Mouse (Mus musculus): ENCODE results near the gene Slc1a1.

The Slc1a1 gene

DNA sequence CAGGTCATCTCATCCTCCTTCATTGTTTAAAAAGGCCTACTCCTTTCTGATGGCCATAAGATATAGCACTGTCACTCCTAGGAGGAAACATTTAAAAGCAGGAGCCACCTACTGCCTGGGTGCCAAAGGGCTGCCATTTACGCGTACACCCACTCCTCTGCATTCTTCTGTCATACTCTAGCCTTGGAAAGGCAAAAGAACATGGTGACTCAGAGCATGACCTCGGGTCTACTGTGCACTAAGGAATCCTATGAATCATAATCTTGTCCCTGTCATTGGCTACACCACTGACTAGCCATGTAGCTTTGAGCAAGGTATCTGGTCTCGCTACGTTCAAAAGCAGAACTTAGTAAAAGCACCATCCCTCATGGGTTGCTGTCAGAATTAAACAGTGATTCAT is 91.5 kb downstream of the Slc1a1 start:
- no peak for DNase-seq

DNA sequence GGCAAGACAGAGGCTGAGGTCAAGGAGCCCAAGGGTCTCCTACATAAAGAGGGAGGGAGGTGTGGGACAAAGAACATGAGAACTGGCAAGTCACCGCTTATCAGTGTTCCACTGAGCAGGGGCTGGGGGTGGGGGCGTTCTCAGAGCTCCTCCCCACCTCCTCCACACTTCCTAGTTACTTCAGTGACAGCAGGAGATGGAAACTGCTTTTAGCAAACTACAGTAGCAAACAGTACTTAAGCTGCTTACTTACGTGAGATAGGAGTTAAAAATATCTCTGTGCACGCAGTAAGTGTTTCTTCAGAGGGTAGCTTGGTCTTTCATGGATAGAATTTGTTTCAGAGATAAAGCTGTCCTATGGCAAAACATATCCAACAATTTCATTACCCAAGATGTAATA is 92.5 kb downstream of the Slc1a1 start:
- DNase-seq, result no peak

DNA sequence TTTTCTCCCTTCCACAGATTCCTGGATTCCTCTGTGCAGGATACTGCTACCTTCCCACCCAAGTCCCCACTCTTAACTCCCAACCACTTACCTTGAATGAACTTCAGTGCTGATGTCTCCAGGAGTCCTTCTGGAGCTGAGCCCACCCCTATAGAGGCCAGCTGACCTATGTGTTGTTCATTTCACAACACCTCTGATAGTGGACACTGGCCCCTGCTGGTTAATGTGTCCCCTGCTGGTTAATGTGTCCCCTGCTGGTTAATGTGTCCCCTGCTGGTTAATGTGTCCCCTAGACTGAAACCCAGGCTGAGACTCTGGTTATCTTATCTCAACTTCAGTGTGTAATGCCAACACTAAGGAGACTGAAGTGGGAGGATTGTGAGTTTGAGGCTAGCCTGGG is 94.2 kb downstream of the Slc1a1 start:
- DNase-seq, result no peak

DNA sequence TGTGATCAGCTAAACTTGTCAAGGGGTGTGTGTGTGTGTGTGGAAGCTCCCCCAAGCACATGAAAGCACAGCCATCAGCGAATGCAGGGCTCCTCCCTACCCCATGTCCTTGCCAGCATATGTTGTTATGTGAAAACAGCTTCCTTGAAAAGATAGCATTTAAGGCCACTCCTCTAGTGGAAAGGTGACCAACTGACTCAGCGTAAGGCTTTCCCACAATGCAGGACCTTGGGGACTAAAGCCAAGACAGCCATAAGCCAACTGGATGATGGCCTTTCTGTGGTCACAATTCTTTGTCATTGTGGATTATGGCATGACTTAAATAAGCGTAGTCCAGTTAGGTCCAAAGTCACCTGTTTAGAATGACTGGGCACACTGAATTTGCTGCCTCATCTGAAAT is 100.0 kb downstream of the Slc1a1 start:
- DNase-seq, result no peak

DNA sequence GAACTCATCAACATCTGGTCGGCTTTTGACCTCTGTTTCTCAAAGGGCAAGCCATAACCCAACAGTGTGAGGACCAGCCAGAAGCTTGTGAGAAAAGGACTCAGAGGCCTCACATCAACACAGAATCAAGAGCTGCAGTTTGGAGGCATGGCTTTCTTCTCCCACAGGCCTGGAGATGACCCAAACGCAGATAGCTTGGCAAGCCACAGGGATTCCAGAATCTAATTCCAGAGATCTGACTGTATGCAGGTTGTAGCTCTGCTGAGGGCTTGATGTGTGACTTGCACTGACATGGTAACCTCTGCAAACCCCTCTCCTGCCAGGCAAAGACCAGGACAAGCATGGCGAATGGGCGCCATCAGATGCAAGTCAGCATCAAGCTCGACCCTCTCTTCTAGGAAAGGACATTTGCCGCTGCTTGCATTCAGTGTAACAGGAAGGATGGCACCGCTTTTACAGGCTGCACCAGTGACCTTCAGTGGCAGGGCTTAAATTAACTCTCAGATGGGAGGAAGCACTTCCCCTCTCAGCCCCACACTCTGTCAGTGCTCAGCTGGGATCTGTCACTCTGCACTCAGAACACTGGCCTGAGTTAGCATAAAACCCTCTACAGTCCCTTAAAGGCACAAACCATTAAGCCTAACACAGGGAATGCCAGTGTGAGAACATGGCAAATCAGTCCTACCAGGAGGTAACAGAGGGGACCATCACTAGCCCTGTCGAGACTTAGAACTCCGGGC is 105.5 kb downstream of the Slc1a1 start:
- DNase-seq, result no peak

DNA sequence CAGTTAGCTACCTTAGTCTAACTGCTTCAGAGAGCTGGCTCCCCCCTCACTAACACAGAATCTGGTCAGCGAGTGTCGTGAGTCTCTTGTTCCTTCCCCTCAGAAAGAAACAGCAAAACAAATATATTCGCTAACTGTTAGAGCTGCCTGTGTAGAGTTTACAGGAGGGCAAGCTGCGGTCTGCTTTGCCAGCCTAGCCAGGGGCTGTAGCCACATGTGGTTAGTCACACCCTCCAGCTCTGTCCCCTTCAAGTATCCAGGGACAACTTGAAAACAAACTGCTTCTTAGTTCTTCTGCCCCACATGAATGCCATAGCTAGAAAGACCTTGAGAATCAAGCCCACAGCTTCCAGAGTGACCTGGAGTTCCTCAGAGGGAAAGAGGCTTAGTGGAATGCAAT is 106.4 kb downstream of the Slc1a1 start:
- DNase-seq, result no peak

DNA sequence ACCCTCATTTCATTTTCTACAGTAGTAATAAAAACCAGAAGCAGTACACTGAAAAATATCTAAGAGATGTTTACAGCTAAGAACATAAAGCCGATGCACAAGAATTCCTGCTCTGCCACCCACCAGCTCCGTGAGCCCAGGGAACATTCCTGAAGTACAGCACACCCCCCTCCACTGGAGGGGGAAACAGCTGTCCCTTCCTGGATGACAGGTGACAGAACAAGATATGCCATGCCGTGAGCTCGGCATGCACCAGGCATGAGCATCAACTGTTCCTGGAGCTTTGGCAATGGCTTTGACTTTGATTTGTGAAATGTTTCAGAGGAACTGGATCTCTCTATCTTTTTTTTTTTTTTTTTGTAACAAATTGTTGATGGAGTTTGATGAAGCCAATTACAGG is 111.9 kb downstream of the Slc1a1 start:
- DNase-seq, result peak in 1 of 2 experiments; percentile 22

DNA sequence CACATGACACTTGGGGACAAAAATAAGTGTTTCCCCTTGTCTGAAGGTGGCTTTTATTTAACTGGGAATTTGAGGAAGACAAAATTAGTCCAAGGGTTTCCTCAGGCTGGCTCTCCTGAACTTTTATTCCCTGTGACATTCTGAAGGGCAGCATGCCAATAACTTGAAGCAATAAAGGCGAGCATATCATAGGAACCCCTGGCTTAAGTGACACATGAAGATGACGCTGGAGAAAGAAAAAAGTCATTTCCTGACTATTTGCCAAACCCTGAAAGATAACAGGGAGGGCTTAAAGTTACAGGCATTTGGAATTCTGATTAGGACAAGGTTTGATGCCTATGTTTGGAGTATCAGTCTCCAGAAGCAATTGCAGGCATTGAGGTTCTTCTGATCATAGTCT is 112.5 kb downstream of the Slc1a1 start:
- DNase-seq, result no peak

DNA sequence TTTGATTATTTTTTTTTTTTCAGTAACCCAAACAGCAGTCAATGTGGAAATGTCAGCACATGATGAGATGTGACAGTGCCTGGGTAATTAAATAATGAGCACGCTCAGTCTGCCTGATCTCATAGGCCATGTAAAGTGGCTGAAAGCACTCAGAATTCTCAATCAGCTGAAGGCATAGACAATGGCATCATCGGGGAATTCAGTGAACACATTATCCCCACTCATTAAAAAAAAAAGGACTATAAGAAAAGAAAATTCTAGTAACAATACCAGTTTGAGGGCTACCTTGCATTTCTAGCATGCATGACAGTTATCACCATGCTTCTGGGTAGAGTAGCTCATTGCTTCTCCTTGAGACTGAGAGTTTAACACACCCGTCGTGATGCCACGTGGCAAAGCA is 116.4 kb downstream of the Slc1a1 start:
- DNase-seq, result no peak

DNA sequence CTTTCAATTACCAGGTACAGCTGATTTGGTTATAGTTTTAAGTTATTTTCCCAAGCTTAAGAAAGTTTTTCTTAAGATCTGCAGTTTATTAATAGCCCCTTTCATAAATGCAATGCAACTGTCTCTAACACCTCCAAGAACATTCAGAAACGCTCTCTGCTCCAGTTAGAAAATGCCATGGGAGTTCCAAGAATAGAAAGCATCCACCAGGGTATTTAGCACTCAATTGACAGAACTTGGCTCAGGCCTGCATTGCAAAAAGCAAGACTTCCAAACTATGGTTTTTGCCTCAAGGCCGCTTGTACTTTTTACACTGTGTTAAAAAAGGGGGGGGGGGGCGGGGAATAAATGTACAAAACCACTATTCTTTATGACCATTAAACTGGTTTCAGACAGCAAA is 128.3 kb downstream of the Slc1a1 start:
- peak in 1 of 2 experiments; percentile 5 for DNase-seq

DNA sequence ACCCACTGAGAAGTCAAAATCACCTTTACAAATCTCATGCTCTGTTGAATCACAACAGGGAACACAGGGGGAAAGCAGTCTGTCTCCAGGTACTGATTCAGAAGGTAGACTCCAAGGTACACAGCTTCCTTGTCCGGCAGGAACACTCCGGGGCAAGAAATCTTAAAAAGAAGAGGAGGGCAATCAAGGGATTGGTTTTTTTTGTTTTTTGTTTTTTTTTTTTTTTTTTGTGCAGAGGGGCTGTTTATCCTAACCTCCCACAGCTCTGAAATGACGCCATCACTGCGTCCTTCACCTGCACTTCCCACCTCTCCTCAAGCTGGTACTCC is 128.6 kb downstream of the Slc1a1 start:
- DNase-seq, result no peak

Data from cerebellum, postnatal 10 days (tissue).